Mouse (Mus musculus): ENCODE results near the gene Dtx2.
"Not testable (repeated sequence)": the region's sequence is repeated elsewhere in the genome, so short reads cannot be mapped to it uniquely, and the experiment has no call there.

Dtx2 gene

GRCm38 (mm10) chr5:136066404-136067148 lies 72.0 kb downstream of the Dtx2 start:
- DNase-seq (ENCODE audit: low spot score), result not testable (repeated sequence)

GRCm38 (mm10) chr5:136069411-136069810 lies 74.8 kb downstream of the Dtx2 start:
- no peak for DNase-seq (ENCODE audit: low spot score)

GRCm38 (mm10) chr5:136073051-136073450 lies 78.5 kb downstream of the Dtx2 start:
- DNase-seq (ENCODE audit: low spot score), result no peak

GRCm38 (mm10) chr5:136073526-136073925 lies 78.9 kb downstream of the Dtx2 start:
- DNase-seq (ENCODE audit: low spot score), result no peak

GRCm38 (mm10) chr5:136075076-136075475 lies 80.5 kb downstream of the Dtx2 start:
- DNase-seq (ENCODE audit: low spot score), result no peak

- no peak for DNase-seq (ENCODE audit: low spot score)
These were observed 81.7 kb downstream of the Dtx2 start for GRCm38 (mm10) chr5:136076284-136076683.

- no peak for DNase-seq (ENCODE audit: low spot score)
These were observed 82.5 kb downstream of the Dtx2 start for GRCm38 (mm10) chr5:136077001-136077550.

GRCm38 (mm10) chr5:136078136-136078535 lies 83.5 kb downstream of the Dtx2 start:
- DNase-seq (ENCODE audit: low spot score), result no peak

- no peak for DNase-seq (ENCODE audit: low spot score)
These were observed 87.7 kb downstream of the Dtx2 start for GRCm38 (mm10) chr5:136082345-136082744.
